ENCODE assay signal across 22 mouse cellular contexts in genomic region chr5:73912149-73912548, GRCm38 (mm10).
A peak's percentile ranks its signal among the peaks of the same experiment; 100 is the strongest.
DNase-seq lines count a peak whose midpoint lies in the region; ATAC-seq and TF ChIP-seq lines count a peak whose summit lies in the region.
"Had no signal": no experiment of that assay in that cellular context is flagged by ENCODE, and none has a peak within 500 bp of the region (broad histone marks: within the 10 kb centered on the region; RNA-seq: fewer than 3 reads in every experiment).

No protein-coding gene starts in this region.

- H3K36me3 ChIP-seq in lung, postnatal 0 days (ENCODE audit: insufficient read depth, low read length): no peaks in the 10 kb centered on the region
- H3K36me3 ChIP-seq: embryonic facial prominence, embryonic 12.5 days; G1E; heart, embryonic 10.5 days; hindbrain, embryonic 12.5 days had no signal

- no peaks in the 10 kb centered on the region for H3K4me1 ChIP-seq in lung, adult 2 months (ENCODE audit: control insufficient read depth, insufficient read depth, low read length)
- H3K4me1 ChIP-seq in lung, postnatal 0 days (ENCODE audit: insufficient read depth, low read depth, low read length): no peaks in the 10 kb centered on the region
- H3K4me1 ChIP-seq: embryonic facial prominence, embryonic 12.5 days; heart, embryonic 10.5 days had no signal

- no peak overlapping the region for H3K9ac ChIP-seq in lung, postnatal 0 days (replicated peaks; ENCODE audit: low read depth)
- H3K9ac ChIP-seq: embryonic facial prominence, embryonic 12.5 days; forebrain, postnatal 0 days; hindbrain, embryonic 12.5 days had no signal

- H3K9me3 ChIP-seq in lung, postnatal 0 days (ENCODE audit: low read length): no peaks in the 10 kb centered on the region
- H3K9me3 ChIP-seq: embryonic facial prominence, embryonic 12.5 days; G1E; heart, embryonic 10.5 days; hindbrain, embryonic 12.5 days had no signal

- H3K27me3 ChIP-seq in lung, postnatal 0 days (replicated peaks; ENCODE audit: insufficient read depth, low read length): no peaks in the 10 kb centered on the region
- H3K27me3 ChIP-seq: embryonic facial prominence, embryonic 12.5 days; hindbrain, embryonic 12.5 days had no signal

- no peak for TF ChIP-seq EP300 in lung, postnatal 0 days (IDR thresholded peaks at IDR 0.05)

- H3K27ac ChIP-seq in lung, postnatal 0 days (ENCODE audit: low read length): no peak overlapping the region
- H3K27ac ChIP-seq: embryonic facial prominence, embryonic 12.5 days; heart, embryonic 10.5 days; hindbrain, embryonic 12.5 days had no signal

- no peak overlapping the region for H3K4me2 ChIP-seq in lung, postnatal 0 days (replicated peaks; ENCODE audit: low read depth, low read length)
- H3K4me2 ChIP-seq: embryonic facial prominence, embryonic 12.5 days; hindbrain, embryonic 12.5 days had no signal

- no peak for TF ChIP-seq CTCF in lung, adult 2 months (IDR thresholded peaks at IDR 0.05; ENCODE audit: insufficient read depth, low read length)
- TF ChIP-seq CTCF in lung, postnatal 0 days (IDR thresholded peaks at IDR 0.05): no peak

- H3K4me3 ChIP-seq in lung, adult 2 months (replicated peaks; ENCODE audit: extremely low read depth, low read depth, low read length): no peak overlapping the region
- no peak overlapping the region for H3K4me3 ChIP-seq in lung, postnatal 0 days (ENCODE audit: low read depth, low read length)
- H3K4me3 ChIP-seq: embryonic facial prominence, embryonic 12.5 days; heart, embryonic 10.5 days; hindbrain, embryonic 12.5 days had no signal

- no peak for TF ChIP-seq POLR2A in lung, adult 2 months (IDR thresholded peaks at IDR 0.05; ENCODE audit: borderline replicate concordance, extremely low read depth, low read depth, low read length)

- DNase-seq in cerebellum, postnatal 4 days (ENCODE audit: low spot score in 2 of 2): no peak
- peak; percentile 25 for DNase-seq in ZHBTc4 (ENCODE audit: low read depth, low spot score)
- peak; percentile 68 to 71 for DNase-seq in cerebellum, adult 18-20 months
- peak; percentile 75 for DNase-seq in cerebellum, adult 9-11 months
- DNase-seq in lung, adult 2 months: no peak
- no peak for DNase-seq in adrenal gland, adult (ENCODE audit: inconsistent age in 2 of 2, low spot score in 1 of 2)
- DNase-seq in lung, postnatal 0 days (ENCODE audit: low spot score): no peak
- DNase-seq: adrenal gland, postnatal 25 days; B cell, adult 2 months; forebrain, postnatal 0 days; gastrocnemius, postnatal 14 days; heart, postnatal 10 days; heart, postnatal 4 days; kidney, adult 18-20 months had no signal

- peak; percentile 94 for ATAC-seq in cerebellum, adult (ENCODE audit: insufficient number of reproducible peaks, low FRiP score, low TSS enrichment)
- ATAC-seq in lung, postnatal 0 days: no peak
- ATAC-seq: CD4-positive, CD25-positive, alpha-beta regulatory T cell, adult 4 months; forebrain, postnatal 0 days; hindbrain, embryonic 16.5 days; inflammation-experienced regulatory T-cells, adult 6 months had no signal

- 35% methylated on average over 1 of the region's 1 CpGs for WGBS in lung, adult 2 months
- 57% methylated on average over 1 of the region's 1 CpGs for WGBS in lung, postnatal 0 days

Comparison
In these comparisons a context has a peak if more than half of its experiments do, and no peak if none do; other contexts are left out.
1. DNase-seq: peak in ZHBTc4 (single experiment), cerebellum, adult 18-20 months (2 of 2) and cerebellum, adult 9-11 months (single experiment); none in cerebellum, postnatal 4 days (0 of 2), lung, adult 2 months (single experiment), adrenal gland, adult (0 of 2) and lung, postnatal 0 days (single experiment).